Mouse (Mus musculus): ENCODE measurements around the gene Ikzf4. TPM values are rescaled to one million over a fixed set of nuclear protein-coding genes. Genes with fewer than 3 reads are reported as not detected.
A peak's percentile ranks its signal among the peaks of the same experiment; 100 is the strongest.

The Ikzf4 gene
- total and polyA plus RNA-seq, 3 experiments, result 0.03 TPM; not detected in 2

DNA sequence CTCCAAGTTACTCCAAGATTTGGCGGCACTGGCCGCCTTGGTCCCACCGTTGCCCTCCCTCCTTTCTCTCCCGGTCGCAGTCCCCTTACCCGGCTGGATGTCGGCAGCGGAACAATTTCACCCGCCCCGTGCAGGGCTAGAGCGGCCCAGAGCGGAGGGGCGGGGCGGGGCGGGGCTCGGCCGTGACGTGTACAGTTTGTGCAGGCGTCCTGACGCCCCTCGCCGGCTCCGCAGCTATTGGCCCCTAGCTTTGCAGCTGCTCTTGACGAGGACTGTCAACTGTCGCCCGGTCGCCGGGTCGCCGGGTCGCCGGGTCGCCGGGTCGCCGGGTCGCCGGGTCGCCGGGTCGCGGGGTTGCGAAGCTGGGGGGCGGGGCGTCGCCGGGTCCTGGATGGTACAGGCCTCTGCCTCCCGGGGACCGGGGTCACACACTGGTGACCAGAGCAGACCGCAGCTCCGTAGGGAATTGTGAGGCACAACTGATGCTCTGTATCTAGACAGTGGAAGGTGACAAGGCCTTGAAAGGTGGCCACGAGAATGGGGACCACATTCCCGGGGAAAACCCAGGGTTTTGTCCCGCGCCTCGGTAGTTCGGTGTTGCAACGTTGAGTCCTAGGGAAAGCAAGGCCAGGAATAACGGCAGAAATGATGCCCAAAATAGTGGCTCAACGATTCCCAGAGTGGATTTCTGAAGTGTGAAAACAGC lies 28.1 kb upstream of the Ikzf4 start, which contains the start of gene Suox:
Gene Suox (minus strand): TSS at position 311 of the 706 bp plus-strand sequence.
- peak; percentile 92 for DNase-seq (ENCODE audit: low read depth, low spot score)
- 0 out of 2 replicates have a peak, but pooled peaks have one; percentile 1 for TF ChIP-seq SMC3 (IDR thresholded peaks at IDR 0.05; ENCODE audit: low read depth, low read length)
- TF ChIP-seq ZMIZ1 (IDR thresholded peaks at IDR 0.05; ENCODE audit: low read depth, low read length), result peak; percentile 46; the same call in 1 of the 2 replicates
- 0 out of 2 replicates have a peak, but pooled peaks have one; percentile 8 for TF ChIP-seq ELF1 (IDR thresholded peaks at IDR 0.05; ENCODE audit: low read depth, low read length)
- peak; percentile 53; the same call in 1 of the 2 replicates for TF ChIP-seq NELFE (IDR thresholded peaks at IDR 0.05; ENCODE audit: low read depth, low read length)
- TF ChIP-seq RAD21 (IDR thresholded peaks at IDR 0.05; ENCODE audit: low read depth, low read length), result no peak
- TF ChIP-seq MAZ (IDR thresholded peaks at IDR 0.05; ENCODE audit: low read depth, low read length), result peak; percentile 52; the same call in 1 of the 2 replicates
- TF ChIP-seq NRF1 (IDR thresholded peaks at IDR 0.05; ENCODE audit: insufficient read depth, low read depth, low read length, poor library complexity, severe bottlenecking), result 0 out of 2 replicates have a peak, but pooled peaks have one; percentile 6
- TF ChIP-seq POLR2A (IDR thresholded peaks at IDR 0.05; ENCODE audit: control insufficient read depth in 1 of 2, insufficient read depth in 1 of 2, low read depth in 1 of 2, low read length in 2 of 2, poor library complexity in 1 of 2), result peak; percentile 31 to 49; a peak in 1 of 4 replicates
- no peak for TF ChIP-seq TBP (IDR thresholded peaks at IDR 0.05; ENCODE audit: low read depth, low read length)
- peak; percentile 66 for TF ChIP-seq HCFC1 (IDR thresholded peaks at IDR 0.05; ENCODE audit: low read depth, low read length)
- TF ChIP-seq MEF2A (IDR thresholded peaks at IDR 0.05; ENCODE audit: extremely low read depth, insufficient replicate concordance, low read depth, low read length, poor library complexity, severe bottlenecking), result no peak
- TF ChIP-seq MXI1 (IDR thresholded peaks at IDR 0.05; ENCODE audit: low read depth, low read length), result peak; percentile 57; the same call in 1 of the 2 replicates
- TF ChIP-seq SIN3A (IDR thresholded peaks at IDR 0.05; ENCODE audit: low read length), result peak; percentile 69
- no peak for TF ChIP-seq TCF12 (IDR thresholded peaks at IDR 0.05; ENCODE audit: low read depth, low read length)
- 0 out of 2 replicates have a peak, but pooled peaks have one; percentile 29 for TF ChIP-seq ETS1 (IDR thresholded peaks at IDR 0.05; ENCODE audit: low read depth, low read length)

DNA sequence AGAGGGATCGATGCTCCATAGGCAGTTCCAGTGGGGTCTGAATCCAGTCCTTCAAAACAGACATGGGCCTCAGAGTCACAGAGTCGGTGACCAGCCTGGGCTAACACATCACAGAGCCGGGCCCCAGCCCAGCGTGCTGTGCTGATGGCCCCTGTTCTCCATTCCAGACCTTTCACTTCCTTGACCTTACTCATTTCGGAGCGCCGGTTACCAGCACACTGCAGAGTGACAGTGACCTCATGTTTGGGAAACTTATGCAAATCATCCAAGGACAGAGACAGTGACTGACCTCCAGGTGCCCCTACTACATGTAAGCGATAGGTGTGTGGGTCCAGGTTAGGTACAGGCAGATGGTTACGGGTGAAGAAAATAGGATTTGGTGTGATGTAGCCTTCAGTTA lies 25.4 kb upstream of the Ikzf4 start:
- Histone ChIP-seq H3K27ac (ENCODE audit: control insufficient read depth, low read depth, low read length) (no peak overlapping the region), H3K9me3 (replicated peaks; ENCODE audit: insufficient read depth, low read length) (no peaks in the 10 kb centered on the region), H3K9ac (ENCODE audit: control insufficient read depth, low read depth, low read length, poor library complexity, severe bottlenecking) (no peak overlapping the region), H3K4me1 (ENCODE audit: control insufficient read depth in 1 of 2, insufficient read depth in 2 of 2, low read length in 2 of 2) (peaks cover 0 to 2% of the 10 kb centered on the region in 2 experiments; a peak in 1 of 4 replicates), H3K4me3 (ENCODE audit: control insufficient read depth in 1 of 2, insufficient read depth in 1 of 2, low read depth in 2 of 2, low read length in 2 of 2) (no peak overlapping the region), H3K79me2 (ENCODE audit: control insufficient read depth, insufficient read depth, low read length, poor library complexity) (no peaks in the 10 kb centered on the region), H3K36me3 (ENCODE audit: control insufficient read depth in 1 of 2, insufficient read depth in 2 of 2, low read length in 2 of 2) (no peaks in the 10 kb centered on the region; a peak in 1 of 4 replicates), H3K27me3 (ENCODE audit: control insufficient read depth in 1 of 2, insufficient read depth in 2 of 2, low read length in 2 of 2) (no peaks in the 10 kb centered on the region)
- TF ChIP-seq CTCF (IDR thresholded peaks at IDR 0.05 in 2 of 3, conservative IDR thresholded peaks at IDR 0.05 in 1 of 3; ENCODE audit: control insufficient read depth in 1 of 3, insufficient read depth in 1 of 3, low read depth in 2 of 3, low read length in 3 of 3, poor library complexity in 1 of 3, severe bottlenecking in 1 of 3) (no peak), ZMIZ1 (IDR thresholded peaks at IDR 0.05; ENCODE audit: low read depth, low read length) (no peak), ZKSCAN1 (IDR thresholded peaks at IDR 0.05; ENCODE audit: low read depth, low read length) (no peak), USF1 (IDR thresholded peaks at IDR 0.05; ENCODE audit: low read depth, low read length) (no peak), USF2 (IDR thresholded peaks at IDR 0.05; ENCODE audit: borderline replicate concordance in 1 of 2, insufficient read depth in 1 of 2, low read depth in 1 of 2, low read length in 2 of 2) (no peak), MAZ (IDR thresholded peaks at IDR 0.05; ENCODE audit: low read depth, low read length) (no peak), NRF1 (IDR thresholded peaks at IDR 0.05; ENCODE audit: insufficient read depth, low read depth, low read length, poor library complexity, severe bottlenecking) (no peak), MYB (IDR thresholded peaks at IDR 0.05; ENCODE audit: low read depth, low read length) (no peak), SMC3 (IDR thresholded peaks at IDR 0.05; ENCODE audit: low read depth, low read length) (no peak), ETS1 (IDR thresholded peaks at IDR 0.05; ENCODE audit: low read depth, low read length) (no peak), E2F4 (IDR thresholded peaks at IDR 0.05; ENCODE audit: borderline replicate concordance, low read depth, low read length) (no peak), MAFK (IDR thresholded peaks at IDR 0.05; ENCODE audit: borderline replicate concordance, low read depth, low read length) (no peak), MXI1 (IDR thresholded peaks at IDR 0.05; ENCODE audit: low read depth, low read length) (no peak), MEF2A (IDR thresholded peaks at IDR 0.05; ENCODE audit: extremely low read depth, insufficient replicate concordance, low read depth, low read length, poor library complexity, severe bottlenecking) (no peak), KAT2A (conservative IDR thresholded peaks at IDR 0.05; ENCODE audit: low read depth, low read length) (no peak), RCOR1 (IDR thresholded peaks at IDR 0.05; ENCODE audit: low read depth, low read length) (no peak), MAX (IDR thresholded peaks at IDR 0.05; ENCODE audit: low read length) (no peak)
- DNase-seq (ENCODE audit: low read depth, low spot score), result no peak

More for the DNA sequence above, 28.1 kb upstream of the Ikzf4 start, which contains the start of gene Suox:
- H3K4me3 ChIP-seq (ENCODE audit: control insufficient read depth in 1 of 2, insufficient read depth in 1 of 2, low read depth in 2 of 2, low read length in 2 of 2), result peak within 1 kb of the TSS; percentile 67 to 92
- no peaks in the 10 kb centered on the region; a peak in 1 of 4 replicates for H3K36me3 ChIP-seq (ENCODE audit: control insufficient read depth in 1 of 2, insufficient read depth in 2 of 2, low read length in 2 of 2)
- H3K4me1 ChIP-seq (ENCODE audit: control insufficient read depth in 1 of 2, insufficient read depth in 2 of 2, low read length in 2 of 2), result peaks cover 0 to 2% of the 10 kb centered on the region in 2 experiments; a peak in 1 of 4 replicates
- no peak within 1 kb of the TSS; the same call in 1 of the 2 replicates for H3K27ac ChIP-seq (ENCODE audit: control insufficient read depth, low read depth, low read length)
- no peaks in the 10 kb centered on the region for H3K9me3 ChIP-seq (replicated peaks; ENCODE audit: insufficient read depth, low read length)
- H3K79me2 ChIP-seq (ENCODE audit: control insufficient read depth, insufficient read depth, low read length, poor library complexity), result no peaks in the 10 kb centered on the region
- H3K27me3 ChIP-seq (ENCODE audit: control insufficient read depth in 1 of 2, insufficient read depth in 2 of 2, low read length in 2 of 2), result no peaks in the 10 kb centered on the region
- peak within 1 kb of the TSS; percentile 63 for H3K9ac ChIP-seq (ENCODE audit: control insufficient read depth, low read depth, low read length, poor library complexity, severe bottlenecking)
